Mouse (Mus musculus) thymus, postnatal 4 days (tissue): ENCODE results near the gene Olah.
A peak's percentile ranks its signal among the peaks of the same experiment; 100 is the strongest.

ENCODE experiments used
- DNase-seq: peaks from one replicate; pipeline ENCODE4 v3.0.0; 2021

The Olah gene

DNA sequence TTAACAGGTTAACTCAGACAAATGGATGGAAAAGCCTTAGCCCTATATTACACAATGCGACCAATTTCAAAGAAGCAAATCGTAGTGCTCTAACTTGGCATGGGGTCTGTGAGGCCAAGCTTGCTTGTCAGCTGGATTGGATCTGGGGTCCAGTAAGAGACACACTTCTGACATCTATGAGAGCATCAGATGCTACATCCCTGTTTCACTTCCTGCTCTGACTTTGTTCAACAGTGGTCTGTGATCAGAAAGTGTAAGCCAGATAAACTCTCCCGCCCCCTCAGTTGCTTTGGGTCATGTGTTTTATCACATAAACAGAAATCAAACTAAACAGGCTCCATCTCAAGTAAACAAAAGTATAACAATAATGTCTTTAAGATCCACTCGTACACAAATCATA lies 48.6 kb downstream of the Olah start:
- DNase-seq: no peak

DNA sequence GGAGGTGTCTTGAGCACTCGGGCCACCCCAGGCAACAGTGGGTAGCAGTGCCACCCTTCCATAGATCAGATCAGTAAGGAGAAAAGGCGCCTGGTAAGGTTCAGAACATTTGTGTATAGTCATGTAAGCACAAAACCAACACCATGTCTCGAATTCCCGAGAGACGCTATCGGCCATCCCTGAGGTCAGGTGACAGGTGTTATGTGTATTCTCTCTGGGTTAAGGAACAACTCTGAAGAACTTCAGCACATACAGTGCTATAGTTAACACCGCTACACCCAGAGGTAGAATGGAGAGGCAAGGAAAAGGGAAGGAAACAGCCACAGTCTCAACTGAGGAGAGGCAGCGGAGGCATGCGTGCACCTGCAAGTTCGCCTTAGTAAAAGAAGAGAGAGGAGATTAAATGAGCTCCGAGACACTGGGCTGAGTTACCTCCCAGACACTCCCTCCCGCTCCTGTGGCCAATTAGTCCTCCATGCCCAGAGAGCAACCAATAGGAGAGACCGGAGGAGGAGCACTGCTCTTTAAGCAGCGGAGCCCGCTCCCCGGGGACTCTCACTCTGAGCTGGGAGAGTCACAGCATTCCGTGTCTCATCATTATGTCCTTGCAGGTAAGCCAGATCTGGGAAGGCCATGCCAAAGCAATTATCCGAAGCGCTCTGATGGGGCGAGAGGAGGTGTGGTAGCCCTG lies 61.3 kb downstream of the Olah start, which contains the start of gene Acbd7:
Acbd7 (plus strand) TSS at position 558 of the 691 bp plus-strand sequence.
- DNase-seq: peak; percentile 70

DNA sequence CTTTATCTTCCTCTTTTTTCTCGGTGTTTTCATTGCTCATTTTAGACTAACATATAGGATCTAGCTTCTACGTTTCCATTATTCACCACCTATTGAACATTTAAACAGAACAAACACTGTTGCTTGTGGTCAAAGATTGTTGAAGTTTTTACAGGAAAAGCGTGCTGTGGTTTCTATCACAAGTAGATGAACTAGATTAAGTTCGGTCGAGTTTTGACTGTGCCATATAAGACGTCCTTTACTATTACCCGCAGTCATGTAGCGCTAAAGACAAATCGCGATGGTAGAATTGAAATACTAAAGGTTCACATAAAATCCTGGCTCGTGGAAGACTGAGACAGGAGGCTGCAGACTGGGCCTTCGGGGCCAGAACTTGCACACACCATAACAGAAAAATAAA lies 63.2 kb downstream of the Olah start:
- DNase-seq: no peak

DNA sequence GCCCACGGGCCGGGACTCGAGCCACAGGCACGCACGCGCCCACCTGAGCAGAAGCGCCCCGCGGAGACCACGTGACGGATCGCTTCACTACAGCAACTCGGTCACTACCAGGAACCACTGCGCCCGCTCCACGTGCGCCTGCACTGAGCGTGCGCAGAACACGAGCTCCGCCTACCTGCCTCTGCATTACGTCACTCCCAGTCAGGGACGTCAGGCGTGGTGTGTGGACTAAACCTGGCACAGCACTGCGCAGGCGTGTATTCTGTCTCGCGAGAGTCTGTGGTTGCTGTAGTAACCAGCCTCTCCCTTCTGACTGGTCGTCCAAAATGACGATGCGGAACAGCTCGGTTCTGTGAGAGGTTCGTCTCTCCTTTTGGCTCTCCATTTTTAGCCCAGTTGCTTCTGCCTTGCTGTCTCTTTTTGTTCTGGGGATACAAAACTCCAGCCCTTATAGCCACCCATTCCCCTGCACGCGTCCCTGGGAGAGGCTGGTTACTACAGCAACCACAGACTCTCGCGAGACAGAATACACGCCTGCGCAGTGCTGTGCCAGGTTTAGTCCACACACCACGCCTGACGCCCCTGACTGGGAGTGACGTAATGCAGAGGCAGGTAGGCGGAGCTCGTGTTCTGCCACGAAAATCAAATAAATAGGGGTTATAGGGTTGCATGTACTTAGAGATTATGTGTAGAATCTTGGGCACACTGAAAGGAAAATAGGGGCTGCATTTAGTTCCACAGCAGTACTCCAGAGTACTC lies 64.3 kb downstream of the Olah start, which contains the start of gene Rpp38:
Rpp38 (minus strand) TSS at position 160 of the 759 bp plus-strand sequence.
- peak; percentile 95 for DNase-seq

DNA sequence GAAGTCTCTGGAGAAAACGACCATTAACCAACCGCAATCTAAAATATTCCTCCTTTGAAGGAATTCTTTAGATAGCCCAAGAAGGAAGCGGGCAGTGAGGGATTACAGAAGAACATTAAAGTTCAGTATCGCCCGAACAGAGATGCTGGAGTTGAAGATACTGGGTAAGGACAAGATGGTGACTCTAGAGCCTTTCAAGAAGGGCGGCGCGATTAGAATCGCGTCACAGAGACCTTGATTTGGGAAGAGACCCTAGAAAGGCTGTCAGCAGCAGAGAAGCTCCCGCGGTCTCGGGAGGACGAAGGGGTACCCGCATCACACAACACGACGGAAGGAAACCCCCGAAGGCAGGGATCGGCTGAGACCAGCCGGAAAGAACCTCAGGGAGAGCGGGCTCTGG lies 65.0 kb downstream of the Olah start:
- DNase-seq: no peak

DNA sequence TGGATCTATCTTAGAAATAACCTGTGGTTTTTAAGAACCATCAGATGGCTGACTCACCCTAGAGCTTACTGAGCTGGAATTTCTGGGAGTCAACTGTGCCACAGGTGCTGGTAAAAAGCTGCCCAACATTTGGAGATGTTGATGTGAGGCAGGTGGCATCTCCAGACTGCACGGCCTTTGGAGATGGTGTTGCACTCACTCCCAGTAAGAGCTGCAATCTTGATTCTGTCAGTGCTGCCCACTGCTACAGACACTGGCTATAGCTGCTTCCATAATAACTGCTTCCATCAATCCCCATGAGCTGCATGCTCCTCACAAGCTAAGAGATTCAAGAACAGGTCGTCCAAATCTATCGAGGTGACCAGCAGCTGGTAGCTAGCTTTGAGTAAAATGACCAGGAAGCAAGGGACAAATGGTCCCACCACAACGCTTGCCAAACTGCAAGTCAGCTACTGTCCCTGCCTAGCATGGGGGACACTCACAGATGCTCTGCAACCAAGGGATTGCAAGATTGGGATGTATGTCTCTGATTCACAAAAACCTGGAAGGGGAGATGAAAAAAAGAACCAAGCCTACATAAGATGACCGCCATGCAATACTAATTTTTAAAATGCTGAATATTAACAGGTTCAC lies 65.8 kb downstream of the Olah start:
- no peak for DNase-seq

DNA sequence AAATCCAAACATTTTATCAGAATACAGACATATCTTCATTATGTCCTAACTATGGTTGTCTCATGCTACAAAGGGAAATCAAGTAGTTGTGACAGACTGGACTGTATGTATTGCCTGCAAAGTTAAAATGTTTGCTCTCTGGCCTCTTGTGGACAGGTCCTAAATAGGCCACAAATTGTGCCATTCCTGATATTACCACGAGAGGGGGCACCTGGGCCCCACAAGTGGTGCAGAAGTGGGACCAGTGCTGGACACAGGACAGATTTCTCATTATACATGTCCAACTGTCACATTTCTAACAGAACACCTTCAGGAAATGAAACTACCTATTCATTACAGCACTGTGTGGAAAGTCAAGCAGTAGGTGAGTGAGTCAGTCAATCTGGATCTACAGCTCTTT lies 69.7 kb downstream of the Olah start:
- DNase-seq: peak; percentile 18

DNA sequence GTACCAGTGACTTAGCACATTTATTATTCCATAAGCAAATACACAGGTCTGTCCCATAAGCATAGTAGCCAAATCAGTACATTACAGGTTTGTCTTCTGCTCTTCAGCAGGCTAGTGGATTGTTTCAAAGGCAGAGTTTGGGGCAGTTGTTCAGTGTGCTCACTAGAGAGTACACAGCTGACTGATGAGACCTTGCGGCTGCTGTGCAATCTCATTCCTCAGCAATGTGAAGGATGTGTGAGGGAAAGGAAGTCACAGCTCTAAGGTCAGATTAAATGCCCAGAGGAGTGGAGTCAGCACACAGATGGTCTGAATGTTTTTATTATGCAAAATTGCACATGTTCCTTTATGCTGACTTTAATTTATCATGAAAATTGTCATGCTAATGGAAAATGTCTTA lies 70.5 kb downstream of the Olah start:
- no peak for DNase-seq

DNA sequence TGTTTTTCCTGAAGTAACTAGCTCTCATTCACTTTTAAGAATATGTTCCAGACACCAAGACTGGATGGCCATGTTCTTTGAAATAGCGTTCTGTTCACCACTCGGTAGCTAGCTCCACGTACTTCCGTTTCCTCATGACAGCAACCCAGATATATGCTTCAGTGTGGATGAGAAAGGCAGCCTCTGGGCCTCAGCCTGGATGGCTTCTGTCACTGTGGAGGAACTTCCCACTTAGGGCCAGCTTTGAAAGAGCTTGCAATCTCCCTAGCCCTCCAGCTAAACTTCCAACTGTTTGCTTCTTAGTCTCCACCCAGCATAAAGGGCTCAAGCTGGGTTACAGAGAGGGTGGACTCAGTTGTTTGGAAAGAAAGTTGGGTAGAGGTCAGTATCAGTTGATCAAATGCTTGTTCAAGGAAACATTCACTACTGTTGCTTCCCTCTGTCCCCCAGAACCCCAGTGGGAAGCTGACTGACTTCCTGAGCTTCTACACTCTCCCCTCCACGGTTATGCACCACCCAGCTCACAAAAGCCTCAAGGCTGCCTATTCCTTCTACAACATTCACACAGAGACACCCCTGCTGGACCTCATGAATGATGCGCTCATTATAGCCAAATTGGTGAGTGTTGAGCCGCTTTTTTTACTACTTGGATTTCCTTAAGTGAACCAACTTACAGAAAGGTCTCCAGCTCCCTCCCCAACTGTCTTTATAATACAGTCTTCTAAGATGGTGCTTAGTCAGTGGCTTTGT lies 72.5 kb downstream of the Olah start:
- no peak for DNase-seq

DNA sequence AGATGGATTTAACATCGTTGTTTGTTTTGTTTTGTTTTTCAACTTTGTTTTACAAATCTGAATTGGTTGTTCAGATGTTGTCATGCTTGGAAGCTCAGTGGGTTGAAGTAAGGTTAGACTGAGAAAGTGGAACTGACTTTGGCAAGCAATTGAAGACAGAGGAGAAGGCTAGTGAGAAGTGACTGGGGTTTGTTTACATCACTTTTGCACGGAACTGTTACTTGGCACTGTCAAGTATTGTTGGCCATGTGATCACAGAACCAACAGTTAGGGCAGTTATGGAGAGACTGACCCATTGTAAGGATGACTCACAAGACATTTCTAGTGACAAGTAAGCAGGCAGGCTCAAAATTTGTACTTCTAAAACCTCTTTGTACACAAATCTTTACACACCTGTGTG lies 73.9 kb downstream of the Olah start:
- no peak for DNase-seq

DNA sequence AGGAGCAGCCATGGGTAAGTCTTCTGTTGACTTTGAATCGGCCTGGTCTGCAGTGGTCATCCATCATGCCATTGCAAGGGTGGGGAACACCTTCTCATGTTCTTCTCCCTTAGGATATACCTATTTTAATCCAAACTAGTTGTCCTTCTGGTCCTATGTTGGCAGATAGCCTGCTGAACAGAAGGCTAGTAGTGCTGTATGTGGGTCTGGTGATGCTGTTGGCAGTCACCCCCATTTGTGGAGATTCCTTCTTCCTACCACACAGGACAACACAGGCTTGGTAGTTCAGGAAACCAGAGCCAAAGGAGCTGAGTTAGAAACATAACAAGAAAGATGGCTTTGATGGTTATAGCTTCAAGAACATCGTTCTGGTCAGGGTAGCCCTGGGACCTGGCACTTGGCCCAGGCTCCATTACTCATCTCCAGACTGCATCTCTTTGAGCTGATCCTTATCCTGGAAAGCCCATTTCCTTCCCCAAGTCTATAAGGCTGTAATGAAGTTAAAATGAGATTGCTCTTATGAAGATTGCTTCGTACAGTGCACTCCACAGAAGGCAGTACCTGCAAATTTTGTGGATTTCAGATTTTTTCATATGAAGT lies 91.5 kb downstream of the Olah start:
- DNase-seq: no peak

DNA sequence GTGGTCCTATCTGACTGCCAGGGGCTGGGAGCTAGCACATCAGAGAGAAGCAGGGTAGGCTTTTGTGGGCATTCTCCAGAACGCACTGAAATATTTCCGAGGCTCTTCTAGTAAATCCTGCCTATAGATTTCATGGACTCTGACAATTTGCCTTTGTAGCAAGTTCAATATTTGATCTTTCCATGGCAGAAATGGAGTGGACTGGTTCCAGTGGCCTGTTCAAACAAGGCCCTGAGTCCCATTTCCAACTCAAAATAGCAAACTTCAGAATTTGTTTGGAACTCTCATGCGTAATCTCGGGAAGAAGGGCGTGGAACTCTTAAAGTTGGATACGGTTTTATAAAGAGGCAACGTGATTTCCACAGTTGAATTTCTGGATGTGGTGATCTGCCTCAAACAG lies 101.2 kb downstream of the Olah start:
- no peak for DNase-seq

DNA sequence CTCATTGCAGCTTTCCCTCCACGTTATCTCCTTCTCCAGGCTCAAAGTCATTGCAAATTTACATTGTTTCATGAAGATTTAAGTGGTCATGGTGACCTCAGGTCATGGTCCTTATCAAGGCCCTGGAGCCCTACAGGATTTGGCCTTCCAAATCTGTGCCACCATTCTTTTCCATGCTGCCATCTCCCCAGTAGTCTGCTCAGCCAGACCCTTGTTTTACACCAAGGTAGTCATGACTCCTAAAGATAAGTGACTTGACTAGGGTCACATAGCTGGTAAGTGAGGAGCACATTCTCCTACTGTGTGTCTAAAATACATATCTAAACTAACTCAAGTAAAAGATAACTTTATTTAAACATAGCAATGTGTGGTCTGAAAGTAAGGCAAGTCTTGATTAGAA lies 104.8 kb downstream of the Olah start:
- DNase-seq: no peak
